ENCODE assay signal across 33 mouse cellular contexts in genomic region chr1:119358096-119358495, GRCm38 (mm10).
"Had no signal": no experiment of that assay in that cellular context is flagged by ENCODE, and none has a peak within 500 bp of the region (broad histone marks: within the 10 kb centered on the region; RNA-seq: fewer than 3 reads in every experiment).

No protein-coding gene starts in this region.

- H3K9me3 ChIP-seq: heart, embryonic 15.5 days; hindbrain, embryonic 15.5 days; intestine, embryonic 15.5 days; kidney, embryonic 15.5 days had no signal

- H3K27me3 ChIP-seq: heart, embryonic 13.5 days; heart, embryonic 15.5 days; hindbrain, embryonic 12.5 days; hindbrain, embryonic 13.5 days; hindbrain, embryonic 15.5 days; intestine, embryonic 15.5 days; kidney, embryonic 15.5 days had no signal

- DNase-seq: heart, postnatal 14 days; heart, postnatal 36 days; heart, postnatal 4 days; kidney, adult 11 months; kidney, adult 18-20 months; kidney, adult 2 months; kidney, adult 8-10 months; kidney, adult 9 months; kidney, postnatal 10 days; kidney, postnatal 14 days; kidney, postnatal 25 days; kidney, postnatal 36 days; kidney, postnatal 4 days; layer of hippocampus, adult 9-11 months; layer of hippocampus, postnatal 36 days had no signal

- H3K36me3 ChIP-seq: heart, embryonic 13.5 days; heart, embryonic 15.5 days; hindbrain, embryonic 10.5 days; hindbrain, embryonic 12.5 days; hindbrain, embryonic 13.5 days; hindbrain, embryonic 15.5 days; intestine, embryonic 15.5 days; kidney, embryonic 15.5 days had no signal

- H3K27ac ChIP-seq: heart, embryonic 13.5 days; heart, embryonic 15.5 days; hindbrain, embryonic 10.5 days; hindbrain, embryonic 12.5 days; hindbrain, embryonic 13.5 days; hindbrain, embryonic 14.5 days; hindbrain, embryonic 15.5 days; hindbrain, postnatal 0 days; intestine, embryonic 15.5 days; kidney, embryonic 15.5 days; kidney, postnatal 0 days; layer of hippocampus, adult 2 months; left cerebral cortex, adult 2 months had no signal

- H3K4me2 ChIP-seq: heart, embryonic 11.5 days; heart, embryonic 13.5 days; heart, embryonic 15.5 days; hindbrain, embryonic 12.5 days; hindbrain, embryonic 13.5 days; hindbrain, embryonic 14.5 days; hindbrain, embryonic 15.5 days; intestine, embryonic 15.5 days; kidney, embryonic 15.5 days had no signal

- H3K4me1 ChIP-seq: heart, embryonic 13.5 days; heart, embryonic 15.5 days; hindbrain, embryonic 10.5 days; hindbrain, embryonic 12.5 days; hindbrain, embryonic 13.5 days; hindbrain, embryonic 15.5 days; intestine, embryonic 15.5 days; kidney, embryonic 15.5 days had no signal

- H3K9ac ChIP-seq: heart, embryonic 13.5 days; heart, embryonic 15.5 days; hindbrain, embryonic 12.5 days; hindbrain, embryonic 13.5 days; hindbrain, embryonic 14.5 days; hindbrain, embryonic 15.5 days; intestine, embryonic 15.5 days; kidney, embryonic 15.5 days had no signal

- H3K4me3 ChIP-seq: heart, embryonic 13.5 days; heart, embryonic 15.5 days; hindbrain, embryonic 10.5 days; hindbrain, embryonic 12.5 days; hindbrain, embryonic 13.5 days; hindbrain, embryonic 15.5 days; intestine, embryonic 15.5 days; kidney, embryonic 15.5 days; layer of hippocampus, adult 2 months; left cerebral cortex, adult 2 months had no signal

- ATAC-seq: hindbrain, embryonic 16.5 days; hindbrain, postnatal 0 days; inflammation-experienced regulatory T-cells, adult 6 months; intestine, embryonic 15.5 days; intestine, embryonic 16.5 days; intestine, postnatal 0 days had no signal
